8 mouse cellular contexts compared by ENCODE assay signal in genomic region chr7:90456149-90456844, GRCm38 (mm10). TPM values are rescaled to one million over a fixed set of nuclear protein-coding genes. Genes with fewer than 3 reads are reported as not detected.
DNase-seq lines count a peak whose midpoint lies in the region; ATAC-seq and TF ChIP-seq lines count a peak whose summit lies in the region.

No protein-coding gene starts in this region.

- 21% methylated on average over 7 of the region's 7 CpGs for WGBS in kidney, embryonic 14.5 days
- WGBS in hindbrain, embryonic 15.5 days = 35% methylated on average over 7 of the region's 7 CpGs
- WGBS in midbrain, postnatal 0 days = 40% methylated on average over 7 of the region's 7 CpGs

- peak overlapping the region; percentile 76 for H3K9ac ChIP-seq in kidney, embryonic 14.5 days (ENCODE audit: low read depth, low read length)
- H3K9ac ChIP-seq in hindbrain, embryonic 15.5 days = peak overlapping the region; percentile 93
- H3K9ac ChIP-seq in midbrain, postnatal 0 days (replicated peaks; ENCODE audit: low read length, poor library complexity, severe bottlenecking) = peak overlapping the region; percentile 78

- no peaks in the 10 kb centered on the region for H3K9me3 ChIP-seq in kidney, embryonic 14.5 days (ENCODE audit: control insufficient read depth, low read length)
- H3K9me3 ChIP-seq in hindbrain, embryonic 15.5 days = no peaks in the 10 kb centered on the region
- H3K9me3 ChIP-seq in midbrain, postnatal 0 days (ENCODE audit: low read length) = no peaks in the 10 kb centered on the region

- peak overlapping the region; percentile 70 for H3K4me2 ChIP-seq in kidney, embryonic 14.5 days (replicated peaks; ENCODE audit: low read depth, low read length)
- H3K4me2 ChIP-seq in hindbrain, embryonic 15.5 days = peak overlapping the region; percentile 70
- H3K4me2 ChIP-seq in midbrain, postnatal 0 days (ENCODE audit: low read depth, low read length, poor library complexity, severe bottlenecking) = peak overlapping the region; percentile 61

- H3K4me3 ChIP-seq in kidney, embryonic 14.5 days (ENCODE audit: low read length) = peak overlapping the region; percentile 81
- H3K4me3 ChIP-seq in hindbrain, embryonic 15.5 days = peak overlapping the region; percentile 94
- H3K4me3 ChIP-seq in midbrain, postnatal 0 days (ENCODE audit: low read depth, low read length) = peak overlapping the region; percentile 71

- H3K27ac ChIP-seq in kidney, embryonic 14.5 days (ENCODE audit: low read depth, low read length) = peak overlapping the region; percentile 87; the same call in 1 of the 2 replicates
- peak overlapping the region; percentile 96 for H3K27ac ChIP-seq in hindbrain, embryonic 15.5 days (replicated peaks)
- peak overlapping the region; percentile 88; the same call in 1 of the 2 replicates for H3K27ac ChIP-seq in midbrain, postnatal 0 days (ENCODE audit: low read depth, low read length)

- peaks cover 17% of the 10 kb centered on the region for H3K4me1 ChIP-seq in kidney, embryonic 14.5 days (ENCODE audit: control insufficient read depth, insufficient read depth, low read length)
- peaks cover 13% of the 10 kb centered on the region for H3K4me1 ChIP-seq in hindbrain, embryonic 15.5 days (replicated peaks)
- H3K4me1 ChIP-seq in midbrain, postnatal 0 days (ENCODE audit: insufficient read depth, low read length) = no peaks in the 10 kb centered on the region

- TF ChIP-seq CTCF in midbrain, postnatal 0 days (IDR thresholded peaks at IDR 0.05) = no peak

- H3K36me3 ChIP-seq in kidney, embryonic 14.5 days (ENCODE audit: control insufficient read depth, insufficient read depth, low read length) = peaks cover 26% of the 10 kb centered on the region
- H3K36me3 ChIP-seq in hindbrain, embryonic 15.5 days = peaks cover 22% of the 10 kb centered on the region
- peaks cover 16% of the 10 kb centered on the region for H3K36me3 ChIP-seq in midbrain, postnatal 0 days (ENCODE audit: insufficient read depth, low read length)

- H3K27me3 ChIP-seq in kidney, embryonic 14.5 days (ENCODE audit: control insufficient read depth, insufficient read depth, low read length) = no peaks in the 10 kb centered on the region
- no peaks in the 10 kb centered on the region for H3K27me3 ChIP-seq in hindbrain, embryonic 15.5 days
- no peaks in the 10 kb centered on the region for H3K27me3 ChIP-seq in midbrain, postnatal 0 days (ENCODE audit: insufficient read depth, low read length)

- no peak for DNase-seq in kidney, postnatal 10 days
- DNase-seq in NIH3T3 (ENCODE audit: low read depth) = peak; percentile 32
- no peak for DNase-seq in midbrain, postnatal 0 days (ENCODE audit: low spot score)
- no peak for DNase-seq in thymus, postnatal 36 days
- DNase-seq in cerebellum, postnatal 4 days (ENCODE audit: low spot score in 2 of 2) = no peak
- no peak for DNase-seq in kidney, adult 11 months

- ATAC-seq in kidney, embryonic 14.5 days (ENCODE audit: low FRiP score, low TSS enrichment) = no peak
- ATAC-seq in hindbrain, embryonic 15.5 days (ENCODE audit: low FRiP score, low read depth) = no peak
- ATAC-seq in midbrain, postnatal 0 days (ENCODE audit: low FRiP score) = no peak

RNA-seq across cellular contexts. Expression of gene Tmem126a, which starts 0.7 kb away (rescaled TPM):
- polyA plus RNA-seq in kidney, embryonic 14.5 days (2014; fragmentation: Nextera tagmentation; extraction: Ambion mirVana) = 113 and 132 TPM in 2 replicates
- 124 and 134 TPM in 2 replicates for polyA plus RNA-seq in hindbrain, embryonic 15.5 days (2015; fragmentation: Nextera tagmentation; extraction: Ambion mirVana)
- 41.2 and 65.6 TPM in 2 replicates for total RNA-seq in midbrain, postnatal 0 days (2014; rRNA removed)
- 129 and 137 TPM in 2 replicates for polyA plus RNA-seq in midbrain, postnatal 0 days (2015; fragmentation: Nextera tagmentation; extraction: Ambion mirVana)

RNA-seq across cellular contexts. Expression of gene Crebzf, which starts 13.8 kb away (rescaled TPM):
- polyA plus RNA-seq in kidney, embryonic 14.5 days (2014; fragmentation: Nextera tagmentation; extraction: Ambion mirVana) = 54.2 and 55.3 TPM in 2 replicates
- 28.5 and 29.0 TPM in 2 replicates for polyA plus RNA-seq in hindbrain, embryonic 15.5 days (2015; fragmentation: Nextera tagmentation; extraction: Ambion mirVana)
- 89.3 and 92.8 TPM in 2 replicates for total RNA-seq in midbrain, postnatal 0 days (2014; rRNA removed)
- polyA plus RNA-seq in midbrain, postnatal 0 days (2015; fragmentation: Nextera tagmentation; extraction: Ambion mirVana) = 22.0 and 24.5 TPM in 2 replicates

RNA-seq across cellular contexts. Expression of gene Tmem126b, which starts 19.5 kb away (rescaled TPM):
- polyA plus RNA-seq in kidney, embryonic 14.5 days (2014; fragmentation: Nextera tagmentation; extraction: Ambion mirVana) = 33.1 and 33.5 TPM in 2 replicates
- 42.0 and 47.0 TPM in 2 replicates for polyA plus RNA-seq in hindbrain, embryonic 15.5 days (2015; fragmentation: Nextera tagmentation; extraction: Ambion mirVana)
- total RNA-seq in midbrain, postnatal 0 days (2014; rRNA removed) = 15.1 and 19.0 TPM in 2 replicates
- polyA plus RNA-seq in midbrain, postnatal 0 days (2015; fragmentation: Nextera tagmentation; extraction: Ambion mirVana) = 25.6 and 28.9 TPM in 2 replicates

RNA-seq across cellular contexts. Expression of gene Dlg2, which starts 20.2 kb away (rescaled TPM):
- 0.97 and 1.0 TPM in 2 replicates for polyA plus RNA-seq in kidney, embryonic 14.5 days (2014; fragmentation: Nextera tagmentation; extraction: Ambion mirVana)
- 27.4 and 28.5 TPM in 2 replicates for polyA plus RNA-seq in hindbrain, embryonic 15.5 days (2015; fragmentation: Nextera tagmentation; extraction: Ambion mirVana)
- total RNA-seq in midbrain, postnatal 0 days (2014; rRNA removed) = 122 and 126 TPM in 2 replicates
- 16.9 and 21.6 TPM in 2 replicates for polyA plus RNA-seq in midbrain, postnatal 0 days (2015; fragmentation: Nextera tagmentation; extraction: Ambion mirVana)

RNA-seq across cellular contexts. Expression of gene Ccdc89, which starts 29.9 kb away (rescaled TPM):
- 1.8 and 2.4 TPM in 2 replicates for polyA plus RNA-seq in kidney, embryonic 14.5 days (2014; fragmentation: Nextera tagmentation; extraction: Ambion mirVana)
- polyA plus RNA-seq in hindbrain, embryonic 15.5 days (2015; fragmentation: Nextera tagmentation; extraction: Ambion mirVana) = 2.0 and 2.3 TPM in 2 replicates
- total RNA-seq in midbrain, postnatal 0 days (2014; rRNA removed) = 1.3 and 1.4 TPM in 2 replicates
- 0.97 and 1.1 TPM in 2 replicates for polyA plus RNA-seq in midbrain, postnatal 0 days (2015; fragmentation: Nextera tagmentation; extraction: Ambion mirVana)
